Mouse (Mus musculus) hindbrain, embryonic 14.5 days (tissue): Measurements from ENCODE around the gene Spata1. TPM values are rescaled to one million over a fixed set of nuclear protein-coding genes. Genes with fewer than 3 reads are reported as not detected.
A peak's percentile ranks its signal among the peaks of the same experiment; 100 is the strongest.
"Not testable (repeated sequence)": the region's sequence is repeated elsewhere in the genome, so short reads cannot be mapped to it uniquely, and the experiment has no call there.

ENCODE experiments used
- ATAC-seq: fragments of 200-750 bp; cut with Nextera tagmentation; 2 replicates; pipeline ENCODE4 v1.8.0; 2017; ENCODE audit warnings: moderate number of reproducible peaks, mild to moderate bottlenecking, moderate TSS enrichment, moderate library complexity; ENCODE audit not compliant: low FRiP score
- DNase-seq: peaks from one replicate; pipeline ENCODE4 v3.0.0-alpha.2; 2015; ENCODE audit warnings: low spot score
- H3K27ac ChIP-seq: fragments of 300-500 bp; sonication (generic); 2 replicates; pipeline ENCODE4 v1.5.1; 2014; ENCODE audit warnings: mild to moderate bottlenecking, moderate library complexity
- H3K27me3 ChIP-seq: fragments of 300-500 bp; sonication (generic); 2 replicates; pipeline ENCODE4 v1.6.1; 2014; ENCODE audit warnings: mild to moderate bottlenecking, low read length, mixed read lengths; ENCODE audit not compliant: control insufficient read depth, insufficient read depth
- H3K36me3 ChIP-seq: fragments of 300-500 bp; sonication (generic); replicated peaks from 2 replicates; pipeline ENCODE4 v1.6.1; 2014; ENCODE audit not compliant: control insufficient read depth, insufficient read depth
- H3K4me1 ChIP-seq: fragments of 300-500 bp; sonication (generic); replicated peaks from 2 replicates; pipeline ENCODE4 v1.6.1; 2014; ENCODE audit warnings: antibody characterized with exemption, low read length, mixed read lengths; ENCODE audit not compliant: control insufficient read depth, insufficient read depth
- H3K4me2 ChIP-seq: fragments of 300-500 bp; sonication (generic); replicated peaks from 2 replicates; pipeline ENCODE4 v1.6.1; 2014; ENCODE audit warnings: mild to moderate bottlenecking, moderate library complexity
- H3K4me3 ChIP-seq: fragments of 300-500 bp; sonication (generic); replicated peaks from 2 replicates; pipeline ENCODE4 v1.5.1; 2014; ENCODE audit warnings: mild to moderate bottlenecking, low read length
- H3K9ac ChIP-seq: fragments of 300-500 bp; sonication (generic); 2 replicates; pipeline ENCODE4 v1.6.1; 2014
- H3K9me3 ChIP-seq: fragments of 300-500 bp; sonication (generic); 2 replicates; pipeline ENCODE4 v1.6.1; 2016; ENCODE audit warnings: low read length; ENCODE audit not compliant: control insufficient read depth
- WGBS: fragments of 180-500 bp; shearing (Covaris S2); extraction: QIAGEN DNeasy Blood & Tissue Kit; methylation state at CpG from one replicate; pipeline ENCODE4 v1.1.7; 2014; 5-methylcytosine and 5-hydroxymethylcytosine counted together
- polyA plus RNA-seq: library from polyadenylated mRNA; unstranded; fragments of >200 nt; fragmentation: Nextera tagmentation; extraction: Ambion mirVana; gene quantifications from 2 replicates; pipeline ENCODE4 v1.2.1, GENCODE M21; 2014

Gene Spata1
- polyA plus RNA-seq, 1 experiment from 2014 or later: 6.0 TPM

- Histone ChIP-seq H3K36me3 (peaks cover 81% of the 10 kb centered on the region), H3K4me3 (no peak overlapping the region)
- WGBS: 94% methylated on average over 8 of the region's 8 CpGs
Measured at GRCm38 (mm10) chr3:146434686-146435085, 64.9 kb downstream of the Spata1 start.

GRCm38 (mm10) chr3:146433681-146434350 lies 65.7 kb downstream of the Spata1 start:
- no peak for DNase-seq
- H3K27me3 ChIP-seq: no peaks in the 10 kb centered on the region
- WGBS: 85% methylated on average over 14 of the region's 14 CpGs

More at GRCm38 (mm10) chr3:146434686-146435085, 64.9 kb downstream of the Spata1 start:
- ATAC-seq (no peak), DNase-seq (no peak)
- H3K27me3 ChIP-seq: no peaks in the 10 kb centered on the region
- no peak overlapping the region for H3K9ac ChIP-seq
- no peak overlapping the region for H3K4me2 ChIP-seq
- H3K27ac ChIP-seq: no peak overlapping the region
- H3K4me1 ChIP-seq: no peaks in the 10 kb centered on the region
- H3K9me3 ChIP-seq: no peaks in the 10 kb centered on the region

GRCm38 (mm10) chr3:146433063-146433462 lies 66.5 kb downstream of the Spata1 start:
- H3K4me3 ChIP-seq, H3K27me3 ChIP-seq, DNase-seq, H3K9me3 ChIP-seq, ATAC-seq, H3K4me1 ChIP-seq, H3K27ac ChIP-seq, H3K9ac ChIP-seq, H3K4me2 ChIP-seq: not testable (repeated sequence)
- H3K36me3 ChIP-seq: peaks cover 85% of the 10 kb centered on the region
- WGBS: 88% methylated on average over 11 of the region's 11 CpGs

More at GRCm38 (mm10) chr3:146433681-146434350, 65.7 kb downstream of the Spata1 start:
- H3K4me2 ChIP-seq: no peak overlapping the region
- H3K36me3 ChIP-seq: peaks cover 84% of the 10 kb centered on the region
- no peak overlapping the region for H3K27ac ChIP-seq
- ATAC-seq: no peak; the same call in 1 of the 2 replicates
- no peaks in the 10 kb centered on the region for H3K4me1 ChIP-seq
- H3K9me3 ChIP-seq: no peaks in the 10 kb centered on the region
- no peak overlapping the region for H3K9ac ChIP-seq
- H3K4me3 ChIP-seq: no peak overlapping the region

- ATAC-seq (0 out of 2 replicates have a peak, but pooled peaks have one; percentile 40), DNase-seq (no peak)
- 68% methylated on average over 8 of the region's 8 CpGs for WGBS
- Histone ChIP-seq H3K27me3 (no peaks in the 10 kb centered on the region), H3K4me2 (no peak overlapping the region), H3K36me3 (peaks cover 77% of the 10 kb centered on the region), H3K9me3 (no peaks in the 10 kb centered on the region), H3K4me3 (no peak overlapping the region), H3K27ac (no peak overlapping the region), H3K4me1 (no peaks in the 10 kb centered on the region), H3K9ac (no peak overlapping the region)
Measured at GRCm38 (mm10) chr3:146426489-146426888, 73.1 kb downstream of the Spata1 start.

GRCm38 (mm10) chr3:146425902-146426301 lies 73.7 kb downstream of the Spata1 start:
- 63% methylated on average over 7 of the region's 7 CpGs for WGBS
- no peak overlapping the region for H3K4me2 ChIP-seq
- H3K9ac ChIP-seq: no peak overlapping the region
- H3K36me3 ChIP-seq: peaks cover 77% of the 10 kb centered on the region
- H3K27ac ChIP-seq: no peak overlapping the region
- H3K4me1 ChIP-seq: no peaks in the 10 kb centered on the region
- DNase-seq (no peak), ATAC-seq (no peak)
- H3K4me3 ChIP-seq: no peak overlapping the region
- H3K27me3 ChIP-seq: no peaks in the 10 kb centered on the region
- no peaks in the 10 kb centered on the region for H3K9me3 ChIP-seq

GRCm38 (mm10) chr3:146424306-146424900 lies 75.2 kb downstream of the Spata1 start:
- 70% methylated on average over 7 of the region's 7 CpGs for WGBS
- H3K36me3 ChIP-seq: peaks cover 77% of the 10 kb centered on the region
- no peak overlapping the region for H3K27ac ChIP-seq
- H3K4me2 ChIP-seq: no peak overlapping the region
- no peak overlapping the region for H3K9ac ChIP-seq
- no peaks in the 10 kb centered on the region for H3K27me3 ChIP-seq
- H3K4me1 ChIP-seq: no peaks in the 10 kb centered on the region
- ATAC-seq (no peak; the same call in 1 of the 2 replicates), DNase-seq (no peak)
- H3K4me3 ChIP-seq: no peak overlapping the region
- H3K9me3 ChIP-seq: no peaks in the 10 kb centered on the region

GRCm38 (mm10) chr3:146423710-146424109 lies 75.8 kb downstream of the Spata1 start:
- H3K36me3 ChIP-seq: peaks cover 79% of the 10 kb centered on the region
- 80% methylated on average over 7 of the region's 7 CpGs for WGBS

GRCm38 (mm10) chr3:146421787-146422186 lies 77.8 kb downstream of the Spata1 start:
- no peaks in the 10 kb centered on the region for H3K27me3 ChIP-seq
- no peak overlapping the region for H3K27ac ChIP-seq
- WGBS: 76% methylated on average over 8 of the region's 8 CpGs
- DNase-seq (no peak), ATAC-seq (no peak)
- no peak overlapping the region for H3K4me2 ChIP-seq
- no peak overlapping the region for H3K9ac ChIP-seq
- H3K4me1 ChIP-seq: no peaks in the 10 kb centered on the region
- no peaks in the 10 kb centered on the region for H3K9me3 ChIP-seq
- peaks cover 68% of the 10 kb centered on the region for H3K36me3 ChIP-seq
- H3K4me3 ChIP-seq: no peak overlapping the region

More at GRCm38 (mm10) chr3:146423710-146424109, 75.8 kb downstream of the Spata1 start:
- H3K9me3 ChIP-seq: no peaks in the 10 kb centered on the region
- no peaks in the 10 kb centered on the region for H3K4me1 ChIP-seq
- DNase-seq: no peak
- no peak for ATAC-seq
- H3K27me3 ChIP-seq: no peaks in the 10 kb centered on the region
- H3K4me2 ChIP-seq: no peak overlapping the region
- no peak overlapping the region for H3K4me3 ChIP-seq
- no peak overlapping the region for H3K27ac ChIP-seq
- H3K9ac ChIP-seq: no peak overlapping the region

GRCm38 (mm10) chr3:146419992-146420537 lies 79.5 kb downstream of the Spata1 start:
- no peaks in the 10 kb centered on the region for H3K4me1 ChIP-seq
- no peaks in the 10 kb centered on the region for H3K9me3 ChIP-seq
- DNase-seq (no peak), ATAC-seq (no peak)
- no peak overlapping the region for H3K27ac ChIP-seq
- no peak overlapping the region for H3K9ac ChIP-seq
- WGBS: 92% methylated on average over 15 of the region's 15 CpGs
- no peak overlapping the region for H3K4me2 ChIP-seq
- no peak overlapping the region for H3K4me3 ChIP-seq
- H3K36me3 ChIP-seq: peaks cover 57% of the 10 kb centered on the region
- H3K27me3 ChIP-seq: no peaks in the 10 kb centered on the region
